25 mouse cellular contexts compared by ENCODE assay signal in the genomic region with DNA sequence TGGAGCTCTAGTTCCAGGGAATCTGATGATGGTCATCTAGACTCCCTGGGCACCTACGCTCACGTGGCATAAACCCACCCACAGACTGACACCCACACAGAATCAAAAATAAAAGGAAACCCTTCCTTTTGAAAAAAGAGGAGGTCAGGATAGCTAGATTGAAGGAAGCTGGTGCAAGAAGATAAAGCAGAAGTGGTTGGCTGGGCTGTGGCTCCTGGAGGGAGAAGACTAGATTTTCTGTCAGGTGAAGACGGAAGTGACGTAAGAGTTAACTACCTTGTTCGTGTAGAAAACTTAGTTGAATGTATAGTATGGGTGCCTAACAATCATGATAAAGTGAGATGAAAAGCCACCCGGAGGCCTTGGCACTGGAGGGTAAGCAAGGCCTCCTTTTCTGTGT.
DNase-seq lines count a peak whose midpoint lies in the region; ATAC-seq lines count a peak whose summit lies in the region.
"Had no signal": no experiment of that assay in that cellular context is flagged by ENCODE, and none has a peak within 500 bp of the region (broad histone marks: within the 10 kb centered on the region; RNA-seq: fewer than 3 reads in every experiment).

No protein-coding gene starts in this region.

- WGBS in limb, embryonic 10.5 days: 91% methylated on average over 6 of the region's 6 CpGs

- H3K4me1 ChIP-seq in megakaryocyte, embryonic 14.5 days: peaks cover 21% of the 10 kb centered on the region
- no peaks in the 10 kb centered on the region for H3K4me1 ChIP-seq in limb, embryonic 10.5 days
- H3K4me1 ChIP-seq: embryonic facial prominence, embryonic 15.5 days; hindbrain, embryonic 10.5 days had no signal

- H3K4me3 ChIP-seq in megakaryocyte, embryonic 14.5 days (replicated peaks): peak overlapping the region; percentile 14
- no peak overlapping the region for H3K4me3 ChIP-seq in limb, embryonic 10.5 days
- H3K4me3 ChIP-seq: embryonic facial prominence, embryonic 15.5 days; erythroblast, embryonic 14.5 days; forebrain, embryonic 10.5 days; forebrain, embryonic 15.5 days; heart, adult 2 months; heart, embryonic 15.5 days; hindbrain, embryonic 10.5 days had no signal

- peak; percentile 81 for DNase-seq in heart, adult 11 months
- DNase-seq in heart, adult 18-20 months: no peak
- DNase-seq in 416B (ENCODE audit: low read depth): peak; percentile 55
- no peak for DNase-seq in adrenal gland, adult (ENCODE audit: inconsistent age in 2 of 2, low spot score in 1 of 2)
- no peak for DNase-seq in right cerebral cortex, postnatal 25 days
- no peak for DNase-seq in limb, embryonic 10.5 days (ENCODE audit: low spot score)
- DNase-seq: adrenal gland, adult 2 months; adrenal gland, postnatal 25 days; cerebellum, adult 2 months; cerebellum, postnatal 10 days; embryo, embryonic 11 days; gastrocnemius, postnatal 14 days; heart, adult 2 months; heart, postnatal 14 days had no signal

- H3K27ac ChIP-seq in limb, embryonic 10.5 days: no peak overlapping the region
- H3K27ac ChIP-seq: embryonic facial prominence, embryonic 15.5 days; forebrain, embryonic 15.5 days; heart, adult 2 months; heart, embryonic 15.5 days; hindbrain, embryonic 10.5 days; hindbrain, embryonic 14.5 days had no signal

- peaks cover 45% of the 10 kb centered on the region for H3K27me3 ChIP-seq in megakaryocyte, embryonic 14.5 days (replicated peaks)
- H3K27me3 ChIP-seq in limb, embryonic 10.5 days (ENCODE audit: low read depth, poor library complexity, severe bottlenecking): no peaks in the 10 kb centered on the region
- H3K27me3 ChIP-seq: embryonic facial prominence, embryonic 15.5 days; forebrain, embryonic 15.5 days; heart, embryonic 15.5 days had no signal

- peak; percentile 54 for ATAC-seq in granulocyte monocyte progenitor cell, adult 5-6 weeks (replicated peaks; ENCODE audit: poor library complexity, severe bottlenecking)
- ATAC-seq: activated CD4-positive, CD25-positive, alpha-beta regulatory T cell, adult 4 months; forebrain, embryonic 15.5 days; Patski had no signal

- peaks cover 7% of the 10 kb centered on the region for H3K9me3 ChIP-seq in megakaryocyte, embryonic 14.5 days
- no peaks in the 10 kb centered on the region for H3K9me3 ChIP-seq in limb, embryonic 10.5 days (replicated peaks)
- H3K9me3 ChIP-seq: embryonic facial prominence, embryonic 15.5 days; forebrain, embryonic 15.5 days; heart, embryonic 15.5 days; hindbrain, embryonic 10.5 days had no signal

- H3K36me3 ChIP-seq in megakaryocyte, embryonic 14.5 days (replicated peaks; ENCODE audit: low read length): no peaks in the 10 kb centered on the region
- H3K36me3 ChIP-seq in limb, embryonic 10.5 days: no peaks in the 10 kb centered on the region
- H3K36me3 ChIP-seq: embryonic facial prominence, embryonic 15.5 days; forebrain, embryonic 10.5 days; forebrain, embryonic 15.5 days; heart, embryonic 15.5 days; hindbrain, embryonic 10.5 days had no signal

Comparison
In these comparisons a context has a peak if more than half of its experiments do, and no peak if none do; other contexts are left out.
1. DNase-seq: peak in heart, adult 11 months (single experiment) and 416B (single experiment); none in heart, adult 18-20 months (0 of 2), adrenal gland, adult (0 of 2), right cerebral cortex, postnatal 25 days (single experiment) and limb, embryonic 10.5 days (single experiment).